Mouse (Mus musculus) lung, embryonic 16.5 days (tissue): Measurements from ENCODE around the gene Ptgdr2. TPM values are rescaled to one million over a fixed set of nuclear protein-coding genes. Genes with fewer than 3 reads are reported as not detected.

Experiments
- ATAC-seq: fragments of 200-750 bp; cut with Nextera tagmentation; 2 replicates; pipeline ENCODE4 v1.8.0; 2017; ENCODE audit warnings: low read depth, mild to moderate bottlenecking, moderate library complexity
- H3K27ac ChIP-seq: fragments of 300-500 bp; sonication (generic); 2 replicates; pipeline ENCODE4 v1.5.1; 2014; ENCODE audit warnings: mild to moderate bottlenecking, control low read depth, low read length
- H3K27me3 ChIP-seq: fragments of 300-500 bp; sonication (generic); 2 replicates; pipeline ENCODE4 v1.6.1; 2014; ENCODE audit warnings: low read depth, low read length, mixed read lengths; ENCODE audit not compliant: control insufficient read depth, insufficient read depth
- H3K36me3 ChIP-seq: fragments of 300-500 bp; sonication (generic); 2 replicates; pipeline ENCODE4 v1.6.1; 2014; ENCODE audit warnings: low read length; ENCODE audit not compliant: control insufficient read depth, insufficient read depth
- H3K4me1 ChIP-seq: fragments of 300-500 bp; sonication (generic); replicated peaks from 2 replicates; pipeline ENCODE4 v1.6.1; 2014; ENCODE audit warnings: low read length, mixed read lengths; ENCODE audit not compliant: control insufficient read depth, insufficient read depth
- H3K4me2 ChIP-seq: fragments of 300-500 bp; sonication (generic); 2 replicates; pipeline ENCODE4 v1.6.1; 2014; ENCODE audit warnings: low read depth, low read length, control low read depth
- H3K4me3 ChIP-seq: fragments of 300-500 bp; sonication (generic); 2 replicates; pipeline ENCODE4 v1.5.1; 2014; ENCODE audit warnings: mild to moderate bottlenecking, low read length, control low read depth
- H3K9ac ChIP-seq: fragments of 300-500 bp; sonication (generic); 2 replicates; pipeline ENCODE4 v1.6.1; 2014; ENCODE audit warnings: low read length, control low read depth
- H3K9me3 ChIP-seq: fragments of 300-500 bp; sonication (generic); 2 replicates; pipeline ENCODE4 v1.6.1; 2016; ENCODE audit warnings: low read length; ENCODE audit not compliant: control insufficient read depth
- WGBS: fragments of 180-500 bp; shearing (Covaris S2); extraction: QIAGEN DNeasy Blood & Tissue Kit; methylation state at CpG from one replicate; pipeline ENCODE4 v1.1.7; 2014; 5-methylcytosine and 5-hydroxymethylcytosine counted together
- polyA plus RNA-seq: library from polyadenylated mRNA; unstranded; fragments of >200 nt; fragmentation: Nextera tagmentation; extraction: Ambion mirVana; gene quantifications from 2 replicates; pipeline ENCODE4 v1.2.1, GENCODE M21; 2015

Gene Ptgdr2
- polyA plus RNA-seq, 1 experiment from 2014 or later, result 0.11 TPM

DNA sequence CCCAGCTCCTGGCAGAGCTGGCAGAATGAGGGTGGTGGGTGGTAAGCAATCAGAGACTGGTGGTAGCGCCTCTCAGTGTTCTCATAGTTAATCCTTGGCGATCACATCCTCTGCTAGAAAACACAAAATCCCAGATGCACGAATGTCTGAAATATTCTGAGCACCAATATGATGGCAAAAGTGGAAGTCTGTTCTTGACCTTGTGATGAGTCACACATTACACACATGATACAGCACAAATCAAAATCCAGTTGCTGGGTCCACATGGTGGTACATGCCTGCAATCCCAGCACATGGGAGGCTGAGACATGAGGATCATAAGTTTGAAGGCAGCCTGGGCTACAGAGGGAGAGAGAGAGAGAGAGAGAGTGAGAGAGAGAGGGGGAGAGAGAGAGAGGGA lies 15.9 kb upstream of the Ptgdr2 start:
- 74% methylated on average over 3 of the region's 3 CpGs for WGBS
- Histone ChIP-seq H3K9ac (no peak overlapping the region), H3K4me3 (no peak overlapping the region), H3K27ac (no peak overlapping the region), H3K36me3 (no peaks in the 10 kb centered on the region), H3K4me1 (no peaks in the 10 kb centered on the region), H3K9me3 (no peaks in the 10 kb centered on the region), H3K4me2 (no peak overlapping the region), H3K27me3 (no peaks in the 10 kb centered on the region)
- ATAC-seq, result no peak

DNA sequence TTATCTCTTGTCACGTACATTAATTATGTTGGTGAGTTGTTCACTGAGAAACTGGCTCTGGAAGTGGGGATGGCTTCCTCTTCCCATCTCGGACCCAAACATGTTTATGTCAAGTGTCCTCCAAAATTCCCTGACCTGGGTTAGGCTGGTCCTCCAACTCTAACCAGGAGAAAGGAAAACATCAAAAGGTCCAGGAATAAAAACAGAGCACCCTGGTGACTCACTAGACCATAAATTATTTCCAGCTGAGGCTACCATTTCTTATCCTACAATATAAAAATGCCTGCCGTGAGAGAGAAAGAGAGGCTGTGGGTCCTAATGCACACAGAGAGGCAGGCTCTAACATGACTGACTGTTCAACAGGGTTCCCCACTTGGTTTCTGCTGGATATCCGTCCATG lies 12.7 kb upstream of the Ptgdr2 start:
- no peak for ATAC-seq
- H3K27ac ChIP-seq, result no peak overlapping the region
- 42% methylated on average over 4 of the region's 4 CpGs for WGBS

DNA sequence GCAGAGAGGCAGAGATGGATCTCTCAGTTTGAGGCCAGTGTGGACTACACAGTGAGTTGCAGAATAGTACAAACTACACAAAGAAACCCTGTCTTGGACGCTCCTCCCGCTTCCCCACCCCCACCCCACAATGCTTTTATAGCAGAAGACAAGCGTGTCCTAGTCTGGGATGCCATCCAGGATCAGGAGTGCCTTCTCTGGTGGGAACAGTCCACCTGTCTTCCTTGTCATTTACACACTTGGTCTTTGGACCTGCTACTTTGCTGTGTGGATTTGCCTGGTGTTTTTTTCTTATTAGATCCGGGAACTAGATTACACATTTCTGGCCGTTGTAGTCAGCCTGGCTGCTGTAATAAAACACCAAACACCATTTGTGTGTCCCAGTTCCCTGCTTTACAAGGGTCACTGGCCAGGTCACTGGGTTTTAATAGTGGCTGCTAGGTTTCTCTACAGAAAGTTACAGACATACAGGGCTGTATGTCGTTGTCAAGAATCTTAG lies 10.8 kb upstream of the Ptgdr2 start:
- H3K4me1 ChIP-seq, result no peaks in the 10 kb centered on the region
- no peaks in the 10 kb centered on the region for H3K36me3 ChIP-seq
- H3K9me3 ChIP-seq, result no peaks in the 10 kb centered on the region
- 49% methylated on average over 6 of the region's 6 CpGs for WGBS
- no peak overlapping the region for H3K27ac ChIP-seq
- H3K27me3 ChIP-seq, result no peaks in the 10 kb centered on the region
- ATAC-seq, result no peak
- H3K4me3 ChIP-seq, result no peak overlapping the region
- H3K9ac ChIP-seq, result no peak overlapping the region
- H3K4me2 ChIP-seq, result no peak overlapping the region

More for the DNA sequence above, 12.7 kb upstream of the Ptgdr2 start:
- Histone ChIP-seq H3K9ac (no peak overlapping the region), H3K4me1 (no peaks in the 10 kb centered on the region), H3K9me3 (no peaks in the 10 kb centered on the region), H3K4me2 (no peak overlapping the region), H3K4me3 (no peak overlapping the region), H3K36me3 (no peaks in the 10 kb centered on the region), H3K27me3 (no peaks in the 10 kb centered on the region)

DNA sequence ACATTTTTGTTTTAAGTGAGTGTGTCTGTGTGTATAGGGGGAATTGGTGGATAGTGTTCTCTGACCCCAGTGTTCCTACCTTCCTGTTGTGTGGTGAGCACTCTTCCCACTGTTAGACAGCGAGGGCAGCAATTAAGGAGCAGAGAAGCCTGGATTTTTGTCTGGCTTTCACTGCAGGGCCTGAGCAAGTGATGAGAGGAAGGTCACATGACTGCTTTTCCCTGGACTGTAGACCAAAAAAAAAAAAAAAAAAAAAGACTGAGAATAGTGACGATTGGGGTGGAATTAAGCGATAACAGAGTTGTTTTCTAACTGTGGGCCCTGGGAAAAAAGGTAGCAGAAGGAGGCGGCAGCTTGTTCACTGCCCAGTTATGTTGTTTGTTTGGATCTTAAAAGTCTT lies 10.3 kb upstream of the Ptgdr2 start:
- no peak overlapping the region for H3K4me3 ChIP-seq
- no peaks in the 10 kb centered on the region for H3K4me1 ChIP-seq
- H3K9ac ChIP-seq, result no peak overlapping the region
- 42% methylated on average over 4 of the region's 4 CpGs for WGBS
- no peak overlapping the region for H3K27ac ChIP-seq
- no peak for ATAC-seq
- H3K4me2 ChIP-seq, result no peak overlapping the region
- no peaks in the 10 kb centered on the region for H3K9me3 ChIP-seq
- H3K27me3 ChIP-seq, result no peaks in the 10 kb centered on the region
- no peaks in the 10 kb centered on the region for H3K36me3 ChIP-seq

DNA sequence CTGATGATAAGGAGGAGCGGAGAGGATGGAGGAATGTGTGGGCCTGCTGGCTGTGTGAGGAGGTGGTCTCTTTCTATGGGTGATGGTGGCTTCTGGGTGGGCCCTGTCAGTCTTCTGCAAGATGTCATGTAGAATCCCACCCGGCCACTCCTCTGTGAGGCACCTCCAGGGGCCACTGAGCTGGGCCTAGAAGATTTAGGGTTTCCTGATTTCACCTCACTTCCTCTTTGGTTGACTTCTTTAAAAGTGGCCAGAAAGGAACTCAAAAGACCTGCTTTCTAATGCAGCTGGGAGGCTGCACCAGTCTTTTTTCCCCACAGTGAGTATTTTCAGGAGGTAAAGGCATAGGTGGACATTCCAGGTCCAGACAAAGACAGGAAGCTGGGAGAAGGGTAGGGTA lies 6.3 kb upstream of the Ptgdr2 start:
- no peak overlapping the region for H3K4me2 ChIP-seq
- H3K36me3 ChIP-seq, result no peaks in the 10 kb centered on the region
- H3K9ac ChIP-seq, result no peak overlapping the region
- H3K4me1 ChIP-seq, result no peaks in the 10 kb centered on the region
- H3K4me3 ChIP-seq, result no peak overlapping the region
- H3K9me3 ChIP-seq, result no peaks in the 10 kb centered on the region
- H3K27ac ChIP-seq, result no peak overlapping the region
- no peaks in the 10 kb centered on the region for H3K27me3 ChIP-seq
- WGBS, result 66% methylated on average over 2 of the region's 2 CpGs
- ATAC-seq, result no peak

DNA sequence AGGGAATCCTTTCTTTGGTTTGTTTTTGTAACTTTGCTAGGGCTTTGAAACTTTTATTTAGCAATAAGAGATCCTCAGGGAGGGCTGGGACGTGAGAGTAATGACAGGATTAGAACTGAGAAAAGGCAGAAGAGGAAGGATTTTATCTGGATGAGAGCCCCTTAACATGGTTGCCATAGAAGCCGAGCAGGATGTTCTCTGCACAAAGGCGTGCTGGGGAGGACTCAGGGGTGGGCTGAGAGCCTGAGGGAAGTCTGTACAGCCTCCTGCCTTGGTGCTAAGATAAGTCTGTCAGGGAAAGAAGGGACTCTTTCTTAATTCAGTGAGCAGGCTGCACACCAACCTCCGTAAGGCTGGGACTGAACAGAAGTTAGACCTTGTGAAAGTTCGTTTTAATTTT lies 1.9 kb upstream of the Ptgdr2 start:
- H3K4me1 ChIP-seq, result no peaks in the 10 kb centered on the region
- no peak overlapping the region for H3K4me2 ChIP-seq
- no peaks in the 10 kb centered on the region for H3K9me3 ChIP-seq
- H3K27ac ChIP-seq, result no peak overlapping the region
- H3K36me3 ChIP-seq, result no peaks in the 10 kb centered on the region
- WGBS, result 39% methylated on average over 5 of the region's 5 CpGs
- no peak for ATAC-seq
- no peaks in the 10 kb centered on the region; the same call in 1 of the 2 replicates for H3K27me3 ChIP-seq
- H3K4me3 ChIP-seq, result no peak overlapping the region
- no peak overlapping the region for H3K9ac ChIP-seq

DNA sequence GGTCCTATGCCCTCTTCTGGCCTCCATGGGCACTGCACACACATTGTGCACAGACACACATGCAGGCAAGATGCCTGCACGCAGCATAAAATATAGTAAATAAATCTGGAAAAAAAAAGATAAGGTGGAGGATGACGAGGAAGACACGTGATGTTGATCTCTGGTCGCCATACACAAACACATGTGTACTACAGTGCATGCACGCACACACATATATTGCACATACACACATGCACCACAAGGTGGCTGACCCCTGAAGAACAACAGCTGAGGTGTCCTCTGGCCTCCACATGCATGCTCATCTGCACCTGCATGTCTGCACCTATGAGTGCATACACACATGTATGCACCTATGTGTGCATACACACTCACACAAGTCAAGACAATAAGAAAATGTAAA lies 883 bp upstream of the Ptgdr2 start:
- no peaks in the 10 kb centered on the region; the same call in 1 of the 2 replicates for H3K27me3 ChIP-seq
- H3K4me1 ChIP-seq, result peaks cover 9% of the 10 kb centered on the region
- no peak overlapping the region for H3K27ac ChIP-seq
- H3K36me3 ChIP-seq, result no peaks in the 10 kb centered on the region
- 83% methylated on average over 5 of the region's 5 CpGs for WGBS
- H3K9me3 ChIP-seq, result no peaks in the 10 kb centered on the region
- H3K9ac ChIP-seq, result no peak overlapping the region
- H3K4me3 ChIP-seq, result no peak overlapping the region
- ATAC-seq, result no peak
- no peak overlapping the region for H3K4me2 ChIP-seq

DNA sequence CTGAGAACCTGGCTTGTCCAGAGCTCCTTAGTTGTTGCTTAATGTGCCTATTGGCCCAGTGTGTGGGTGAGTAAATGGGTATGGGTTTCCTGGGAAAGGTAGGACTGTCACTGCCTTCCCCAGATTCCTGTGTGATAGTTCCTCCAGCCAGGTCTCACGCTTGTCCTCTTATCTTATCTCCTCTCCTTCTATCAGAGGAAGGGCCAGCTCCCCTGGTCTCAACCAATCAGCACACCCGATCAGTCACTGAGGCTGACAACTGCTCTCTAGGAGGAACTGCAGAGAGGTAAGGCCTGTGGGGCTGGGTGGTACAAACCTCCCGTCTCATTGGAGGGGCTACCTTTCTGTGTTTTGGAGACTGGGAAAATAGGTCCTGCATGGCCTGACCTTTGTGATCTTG lies 1.8 kb downstream of the Ptgdr2 start:
- WGBS, result 15% methylated on average over 3 of the region's 3 CpGs
- no peak for ATAC-seq
- Histone ChIP-seq H3K27me3 (no peaks in the 10 kb centered on the region; the same call in 1 of the 2 replicates), H3K4me3 (no peak overlapping the region), H3K9me3 (no peaks in the 10 kb centered on the region), H3K27ac (no peak overlapping the region), H3K36me3 (peaks cover 20% of the 10 kb centered on the region), H3K4me2 (no peak overlapping the region), H3K9ac (no peak overlapping the region), H3K4me1 (peaks cover 13% of the 10 kb centered on the region)

DNA sequence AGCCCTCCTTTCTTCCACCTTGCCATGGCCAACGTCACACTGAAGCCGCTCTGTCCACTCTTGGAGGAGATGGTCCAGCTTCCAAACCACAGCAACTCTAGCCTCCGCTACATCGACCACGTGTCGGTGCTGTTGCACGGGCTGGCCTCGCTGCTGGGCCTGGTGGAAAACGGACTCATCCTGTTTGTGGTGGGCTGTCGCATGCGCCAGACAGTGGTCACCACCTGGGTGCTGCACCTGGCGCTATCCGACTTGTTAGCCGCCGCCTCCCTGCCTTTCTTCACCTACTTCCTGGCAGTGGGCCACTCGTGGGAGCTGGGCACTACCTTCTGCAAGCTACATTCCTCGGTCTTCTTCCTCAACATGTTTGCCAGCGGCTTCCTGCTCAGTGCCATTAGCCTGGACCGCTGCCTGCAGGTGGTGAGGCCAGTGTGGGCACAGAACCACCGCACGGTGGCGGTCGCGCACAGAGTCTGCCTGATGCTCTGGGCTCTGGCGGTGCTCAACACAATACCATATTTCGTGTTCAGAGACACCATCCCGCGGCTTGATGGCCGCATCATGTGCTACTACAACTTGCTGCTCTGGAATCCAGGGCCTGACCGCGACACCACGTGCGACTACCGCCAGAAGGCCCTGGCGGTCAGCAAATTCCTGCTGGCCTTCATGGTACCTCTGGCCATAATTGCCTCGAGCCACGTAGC lies 3.3 kb downstream of the Ptgdr2 start:
- no peak overlapping the region for H3K27ac ChIP-seq
- no peaks in the 10 kb centered on the region; the same call in 1 of the 2 replicates for H3K27me3 ChIP-seq
- no peaks in the 10 kb centered on the region for H3K9me3 ChIP-seq
- WGBS, result 16% methylated on average over 37 of the region's 37 CpGs
- H3K4me2 ChIP-seq, result peak overlapping the region; percentile 90
- peak overlapping the region; percentile 62 for H3K9ac ChIP-seq
- peaks cover 13% of the 10 kb centered on the region for H3K4me1 ChIP-seq
- peaks cover 33% of the 10 kb centered on the region for H3K36me3 ChIP-seq
- peak overlapping the region; percentile 40 for H3K4me3 ChIP-seq
- ATAC-seq, result peak; percentile 87
